Mouse (Mus musculus) lung, postnatal 4 days (tissue): ENCODE measurements around the gene Tlx2.

Source experiments
- DNase-seq, 2 experiments: peaks; one replicate each; pipeline ENCODE4 v3.0.0; 2021

Tlx2 gene

DNA sequence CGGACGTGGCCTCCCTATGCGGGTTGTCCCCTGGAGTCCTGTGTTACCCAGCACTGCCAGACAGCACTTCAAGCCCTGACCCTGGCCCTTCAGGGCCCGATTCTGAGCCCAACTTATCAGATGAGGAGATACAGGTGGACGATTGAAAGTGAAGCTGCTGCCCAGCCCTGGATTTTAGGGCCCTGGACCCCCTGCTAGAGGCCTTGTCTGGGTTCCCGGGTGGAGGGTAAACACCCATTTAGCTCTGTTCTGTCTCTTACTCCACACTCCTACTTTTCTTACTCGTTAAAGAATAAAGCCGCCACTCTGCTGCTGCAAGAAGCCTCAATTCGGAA, 17.8 kb upstream of the Tlx2 start:
- no peak for DNase-seq

DNA sequence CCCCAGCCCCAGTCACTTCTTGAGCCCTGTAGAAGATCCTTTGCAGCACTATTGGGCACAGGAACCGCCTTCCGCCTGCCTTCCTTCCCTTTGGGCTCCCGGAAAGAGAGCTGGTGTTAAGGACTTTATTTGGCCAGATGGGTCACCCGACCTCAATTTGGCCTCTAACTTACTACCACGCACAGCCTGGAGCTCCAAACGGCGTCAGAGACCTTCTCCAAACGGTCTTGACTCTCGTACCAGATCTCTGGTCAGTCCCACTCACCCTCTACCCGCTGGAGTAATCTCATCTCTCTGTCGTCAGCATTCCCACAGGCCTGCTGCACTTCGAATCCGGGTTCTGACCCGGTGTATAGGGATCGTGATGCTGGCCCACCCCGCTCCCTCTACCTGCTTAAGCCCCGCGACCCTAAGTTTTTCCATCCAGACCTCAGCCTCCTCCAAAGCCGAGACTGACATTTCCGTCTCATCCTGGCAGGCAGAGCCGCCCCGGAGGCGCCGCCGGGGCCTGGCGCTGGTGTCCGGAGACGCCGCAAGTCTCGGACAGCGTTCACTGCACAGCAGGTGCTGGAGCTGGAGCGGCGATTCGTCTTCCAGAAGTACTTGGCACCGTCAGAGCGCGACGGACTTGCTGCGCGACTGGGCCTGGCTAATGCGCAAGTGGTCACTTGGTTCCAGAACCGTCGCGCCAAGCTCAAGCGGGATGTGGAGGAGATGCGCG, 17.3 kb upstream of the Tlx2 start:
- peak; percentile 28 to 49 for DNase-seq

DNA sequence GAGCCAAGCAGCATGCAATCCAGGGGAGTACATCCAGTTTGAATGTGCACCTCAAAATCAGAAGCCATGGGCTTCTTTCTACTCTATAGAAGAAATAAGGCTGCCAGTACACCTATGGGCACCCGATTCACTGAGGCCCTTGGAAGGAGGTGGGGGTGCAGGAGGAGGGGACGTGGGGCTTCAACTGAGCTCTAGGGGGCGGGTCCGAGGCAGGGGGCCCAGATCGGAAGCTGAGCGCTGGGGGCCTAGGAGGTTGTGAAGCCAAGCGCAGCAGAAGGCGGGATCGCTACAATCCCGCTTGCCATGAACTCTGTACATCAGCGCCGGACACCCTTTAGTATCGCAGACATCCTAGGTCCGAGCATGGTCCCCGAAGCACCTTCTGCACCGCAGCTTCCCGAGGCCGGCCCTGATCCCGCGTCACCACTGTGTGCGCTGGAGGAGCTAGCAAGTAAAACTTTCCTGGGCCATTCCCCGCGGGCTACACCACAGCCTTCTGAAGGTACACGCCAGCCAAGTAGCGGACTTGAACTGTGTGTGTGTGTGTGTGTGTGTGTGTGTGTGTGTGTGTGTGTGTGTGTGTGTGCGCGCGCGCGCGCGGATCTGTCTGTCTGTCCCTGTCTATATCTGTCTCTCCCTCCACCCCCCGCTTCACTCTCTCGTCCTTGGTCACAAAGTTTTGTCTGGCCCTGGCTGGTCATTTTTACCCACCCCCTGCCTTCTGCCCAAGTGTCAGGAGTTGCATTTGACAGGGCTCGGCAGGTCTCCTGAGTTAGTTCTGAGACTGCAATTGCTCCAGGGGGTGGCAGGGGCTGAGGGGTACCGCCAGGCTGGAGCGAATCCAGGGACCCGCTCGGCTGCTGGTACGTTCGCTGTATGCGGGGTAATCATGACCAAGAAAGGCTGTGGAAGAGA, 16.3 kb upstream of the Tlx2 start, which contains the start of gene Lbx2:
Gene Lbx2, plus strand, starts transcription at position 247 of the 915 bp plus-strand sequence.
- peak in 1 of 2 experiments; percentile 26 for DNase-seq

- DNase-seq, result no peak
Measured at GRCm38 (mm10) chr6:83084477-83084876, 14.4 kb upstream of the Tlx2 start.

- DNase-seq, result no peak
Measured at GRCm38 (mm10) chr6:83083497-83083896, 13.4 kb upstream of the Tlx2 start.

DNA sequence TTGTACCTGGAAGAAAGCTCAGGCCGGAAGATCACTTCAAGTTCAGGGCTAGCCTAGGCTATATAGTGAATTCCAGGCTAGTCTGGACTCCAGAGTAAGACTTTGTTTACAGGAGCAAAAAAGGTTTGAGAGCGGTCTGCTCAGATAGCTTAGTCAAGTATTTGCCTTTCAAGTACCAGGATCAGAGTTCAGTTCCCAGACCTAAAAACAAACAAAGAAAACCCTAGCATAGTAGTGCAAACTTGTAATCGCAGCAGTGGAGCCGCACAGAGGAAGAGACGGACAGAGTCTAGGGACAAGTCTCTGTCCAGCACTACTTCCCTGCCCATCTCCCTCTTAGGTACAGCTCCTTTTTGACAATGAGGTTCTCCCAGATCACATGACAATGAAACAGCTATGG, 10.1 kb upstream of the Tlx2 start:
- no peak for DNase-seq

GRCm38 (mm10) chr6:83078324-83078858, 8.3 kb upstream of the Tlx2 start:
- DNase-seq, result peak; percentile 98 to 99

- no peak for DNase-seq
Measured at GRCm38 (mm10) chr6:83077630-83078323, 7.7 kb upstream of the Tlx2 start, which contains the start of gene Pcgf1. Gene Pcgf1, plus strand, starts transcription at chr6:83077869.

- no peak for DNase-seq
Measured at GRCm38 (mm10) chr6:83074979-83075378, 4.9 kb upstream of the Tlx2 start.

- no peak for DNase-seq
Measured at GRCm38 (mm10) chr6:83071220-83071619, 1.1 kb upstream of the Tlx2 start.

GRCm38 (mm10) chr6:83070311-83071219, 472 bp upstream of the Tlx2 start:
- DNase-seq, result peak in 1 of 2 experiments; percentile 60

- peak in 1 of 2 experiments; percentile 24 for DNase-seq
Measured at GRCm38 (mm10) chr6:83069488-83070246, 426 bp downstream of the Tlx2 start.

GRCm38 (mm10) chr6:83068706-83069487, 1.2 kb downstream of the Tlx2 start:
- DNase-seq, result peak in 1 of 2 experiments; percentile 17

GRCm38 (mm10) chr6:83068221-83068620, 1.9 kb downstream of the Tlx2 start:
- DNase-seq, result no peak

- no peak for DNase-seq
Measured at GRCm38 (mm10) chr6:83066441-83066840, 3.7 kb downstream of the Tlx2 start.

DNA sequence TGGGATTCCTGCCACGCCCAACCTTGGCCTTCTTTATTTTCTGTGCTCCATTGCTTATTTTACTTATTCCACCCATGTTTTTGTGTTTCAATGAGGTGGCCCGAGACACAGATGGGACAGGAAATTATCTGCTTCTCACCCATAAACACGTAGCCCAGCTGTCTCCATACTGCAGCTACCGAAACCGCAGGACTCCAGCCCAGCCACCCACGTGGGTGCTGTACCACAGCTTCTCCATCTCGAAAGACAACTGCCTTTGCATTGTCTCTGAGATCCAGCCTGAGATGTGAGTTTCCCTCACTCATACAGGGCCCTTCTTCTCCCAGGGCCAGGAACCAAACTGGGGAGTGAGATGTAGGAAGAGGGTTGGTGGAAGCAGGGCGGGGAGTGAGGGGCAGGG, 4.1 kb downstream of the Tlx2 start:
- no peak for DNase-seq

- DNase-seq, result no peak
Measured at GRCm38 (mm10) chr6:83058725-83059124, 11.4 kb downstream of the Tlx2 start.

DNA sequence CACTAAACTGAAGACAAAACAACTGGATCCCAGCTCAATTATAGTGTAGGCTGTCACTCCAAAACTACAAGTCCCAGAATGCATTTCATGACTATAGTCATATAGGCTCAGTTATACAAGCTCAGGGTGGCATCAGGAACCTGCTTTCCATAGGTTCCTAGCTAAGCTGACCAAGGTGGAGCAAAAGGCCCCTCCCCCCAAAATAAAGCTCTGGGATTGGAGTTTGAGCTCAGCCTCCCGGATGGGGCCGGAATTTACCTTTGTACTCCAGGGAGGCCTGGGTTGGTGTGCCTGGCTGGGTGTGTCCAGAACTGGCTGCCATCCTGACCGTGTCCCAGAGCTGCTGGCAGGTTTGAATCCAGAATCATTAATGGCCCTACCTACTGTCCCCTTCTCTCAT, 12.3 kb downstream of the Tlx2 start, which contains the start of gene Dqx1:
Gene Dqx1, plus strand, starts transcription at position 55 of the 400 bp plus-strand sequence.
- DNase-seq, result peak; percentile 21 to 48

DNA sequence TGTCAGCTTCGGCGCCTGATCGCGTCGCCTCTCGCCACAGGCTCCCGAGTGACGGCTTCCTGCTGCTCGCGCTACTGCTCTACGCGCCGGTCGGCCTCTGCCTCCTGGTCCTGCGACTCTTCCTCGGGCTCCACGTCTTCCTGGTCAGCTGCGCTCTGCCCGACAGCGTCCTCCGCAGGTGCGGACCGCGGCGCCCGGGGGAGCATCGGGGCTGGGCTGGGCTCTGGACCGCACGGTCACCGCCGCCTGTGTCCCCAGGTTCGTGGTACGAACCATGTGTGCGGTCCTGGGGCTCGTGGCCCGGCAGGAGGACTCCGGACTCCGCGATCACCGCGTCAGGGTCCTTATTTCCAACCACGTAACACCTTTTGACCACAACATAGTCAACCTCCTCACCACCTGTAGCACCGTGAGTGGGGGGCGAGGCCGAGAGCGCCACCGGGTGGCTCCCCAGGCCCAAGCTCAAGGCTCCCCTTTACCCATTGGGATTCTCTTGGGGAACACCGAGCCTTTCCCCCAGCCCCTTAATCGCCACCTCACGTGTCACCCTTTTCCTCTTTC, 15.1 kb downstream of the Tlx2 start, which contains the start of gene Htra2:
Gene Htra2, minus strand, starts transcription at position 403 of the 561 bp plus-strand sequence.
- no peak for DNase-seq
